Mouse (Mus musculus) CH12.LX (cell line): ENCODE measurements around the gene Yjefn3. TPM values are rescaled to one million over a fixed set of nuclear protein-coding genes. Genes with fewer than 3 reads are reported as not detected.

Experiments used
- DNase-seq: peaks from one replicate; pipeline ENCODE4 v3.0.0-alpha.2; 2013; ENCODE audit errors: extremely low read depth
- H3K27ac ChIP-seq: 2 replicates; pipeline ENCODE4 v1.5.1; 2012; ENCODE audit warnings: low read depth, mild to moderate bottlenecking, control low read depth, moderate library complexity; ENCODE audit not compliant: insufficient read depth
- H3K27me3 ChIP-seq: replicated peaks from 2 replicates; pipeline ENCODE3; 2012; ENCODE audit warnings: inconsistent platforms
- H3K36me3 ChIP-seq, 2 experiments: replicated peaks in 1 of 2; 2 replicates each; pipeline versions ENCODE3 to v1.6.1; 2012; ENCODE audit warnings: inconsistent platforms in 1 of 2, low read length in 1 of 2, mild to moderate bottlenecking in 1 of 2, mixed read lengths in 1 of 2, moderate library complexity in 1 of 2; ENCODE audit not compliant: control insufficient read depth in 1 of 2, insufficient read depth in 1 of 2
- H3K4me1 ChIP-seq, 2 experiments: 2 replicates each; pipeline ENCODE4 v1.6.1; 2012; ENCODE audit warnings: inconsistent platforms in 1 of 2, moderate library complexity in 1 of 2; ENCODE audit not compliant: insufficient read depth in 2 of 2, control insufficient read depth in 1 of 2
- H3K4me2 ChIP-seq: 2 replicates; pipeline ENCODE4 v1.6.1; 2012; ENCODE audit warnings: low read depth, mild to moderate bottlenecking, control low read depth; ENCODE audit not compliant: poor library complexity, insufficient read depth, severe bottlenecking
- H3K4me3 ChIP-seq, 3 experiments: fragments of 150-350 bp in 1 of 3; sonication (generic) in 1 of 3; replicated peaks in 1 of 3; 2 replicates each; pipeline versions ENCODE3 to v1.5.1; 2011 to 2012; ENCODE audit warnings: low read depth in 2 of 3, low read length in 2 of 3, mild to moderate bottlenecking in 2 of 3, moderate library complexity in 2 of 3, control low read depth in 1 of 3, improper control_type of control experiment in 1 of 3, inconsistent platforms in 1 of 3, mixed read lengths in 1 of 3; ENCODE audit not compliant: poor library complexity in 1 of 3
- H3K79me2 ChIP-seq: replicated peaks from 2 replicates; pipeline ENCODE4 v1.6.1; 2012; ENCODE audit warnings: mild to moderate bottlenecking, moderate library complexity; ENCODE audit not compliant: control insufficient read depth, poor library complexity, insufficient read depth, severe bottlenecking; ENCODE audit errors: extremely low read depth
- H3K9ac ChIP-seq: 2 replicates; pipeline ENCODE4 v1.6.1; 2012; ENCODE audit warnings: low read depth, mild to moderate bottlenecking, control low read depth, moderate library complexity; ENCODE audit not compliant: insufficient read depth
- H3K9me3 ChIP-seq: replicated peaks from 2 replicates; pipeline ENCODE3; 2012; ENCODE audit warnings: low read length, inconsistent platforms, mixed read lengths
- CHD2 ChIP-seq: IDR thresholded peaks from 2 replicates; pipeline ENCODE4 v1.6.1; 2011; ENCODE audit warnings: low read length, improper control_type of control experiment
- CTCF ChIP-seq, 2 experiments: IDR thresholded peaks in 1 of 2; conservative IDR thresholded peaks in 1 of 2; 2 replicates each; pipeline ENCODE4 v1.5.1; 2011 to 2012; ENCODE audit warnings: low read depth in 2 of 2, low read length in 2 of 2, improper control_type of control experiment in 1 of 2, inconsistent platforms in 1 of 2, mild to moderate bottlenecking in 1 of 2, moderate library complexity in 1 of 2
- HCFC1 ChIP-seq: IDR thresholded peaks from 2 replicates; pipeline ENCODE4 v1.6.1; 2012; ENCODE audit warnings: low read depth, mild to moderate bottlenecking, inconsistent platforms, low read length, improper control_type of control experiment
- IRF4 ChIP-seq: IDR thresholded peaks from 2 replicates; pipeline ENCODE4 v1.6.1; 2014; ENCODE audit warnings: low read depth, mild to moderate bottlenecking, inconsistent platforms, low read length, improper control_type of control experiment
- JUN ChIP-seq: IDR thresholded peaks from 2 replicates; pipeline ENCODE4 v1.6.1; 2011; ENCODE audit warnings: low read depth, mild to moderate bottlenecking, low read length, improper control_type of control experiment, moderate library complexity; ENCODE audit not compliant: insufficient read depth
- KAT2A ChIP-seq: IDR thresholded peaks from 2 replicates; pipeline ENCODE4 v1.6.1; 2012; ENCODE audit warnings: low read length, improper control_type of control experiment, inconsistent platforms; ENCODE audit not compliant: insufficient replicate concordance
- MAX ChIP-seq: IDR thresholded peaks from 2 replicates; pipeline ENCODE4 v1.6.1; 2011; ENCODE audit warnings: low read length, improper control_type of control experiment
- MAZ ChIP-seq: IDR thresholded peaks from 2 replicates; pipeline ENCODE4 v1.6.1; 2012; ENCODE audit warnings: low read depth, mild to moderate bottlenecking, inconsistent platforms, low read length, improper control_type of control experiment, moderate library complexity
- MXI1 ChIP-seq: IDR thresholded peaks from 2 replicates; pipeline ENCODE4 v1.6.1; 2011; ENCODE audit warnings: mild to moderate bottlenecking, low read depth, low read length, improper control_type of control experiment
- MYC ChIP-seq: IDR thresholded peaks from 2 replicates; pipeline ENCODE4 v1.6.1; 2011; ENCODE audit warnings: low read depth, mild to moderate bottlenecking, improper control_type of control experiment, low read length
- NRF1 ChIP-seq: IDR thresholded peaks from 2 replicates; pipeline ENCODE4 v1.6.1; 2014; ENCODE audit warnings: low read depth, mild to moderate bottlenecking, inconsistent platforms, low read length, improper control_type of control experiment, moderate library complexity
- POLR2A ChIP-seq: IDR thresholded peaks from 2 replicates; pipeline ENCODE4 v1.6.1; 2011; ENCODE audit warnings: low read depth, mild to moderate bottlenecking, improper control_type of control experiment, low read length
- POLR2AphosphoS2 ChIP-seq: IDR thresholded peaks from 2 replicates; pipeline ENCODE4 v1.6.1; 2011; ENCODE audit warnings: low read depth, low read length, improper control_type of control experiment
- TBP ChIP-seq: conservative IDR thresholded peaks from 2 replicates; pipeline ENCODE4 v1.6.1; 2011; ENCODE audit warnings: low read depth, low read length, improper control_type of control experiment
- USF1 ChIP-seq: IDR thresholded peaks from 2 replicates; pipeline ENCODE4 v1.6.1; 2014; ENCODE audit warnings: low read depth, mild to moderate bottlenecking, inconsistent platforms, low read length, improper control_type of control experiment
- USF2 ChIP-seq: conservative IDR thresholded peaks from 2 replicates; pipeline ENCODE4 v1.6.1; 2011; ENCODE audit warnings: low read depth, low read length, improper control_type of control experiment
- ZMIZ1 ChIP-seq: IDR thresholded peaks from 2 replicates; pipeline ENCODE4 v1.6.1; 2012; ENCODE audit warnings: low read depth, mild to moderate bottlenecking, inconsistent platforms, low read length, improper control_type of control experiment
- ZNF384 ChIP-seq: IDR thresholded peaks from 2 replicates; pipeline ENCODE4 v1.6.1; 2012; ENCODE audit warnings: low read depth, low read length, improper control_type of control experiment, inconsistent platforms
- dilution Hi-C: fragments of 300-500 bp; cut with MboI; formaldehyde crosslinking; loops from 2 replicates; pipeline ENCODE4 v1.14.3; 2020; ENCODE audit warnings: low sequenced_read_pairs; ENCODE audit not compliant: extremely low pct_unique_long_range_greater_than_20kb, extremely low pct_ligation_motif_present
- in situ Hi-C: fragments of 300-500 bp; cut with MboI; formaldehyde crosslinking; loops from 3 replicates; pipeline ENCODE4 v1.14.3; 2019; ENCODE audit warnings: low sequenced_read_pairs, low pct_ligation_motif_present, low pct_unique_long_range_greater_than_20kb, mixed read lengths
- polyA plus RNA-seq: library from polyadenylated mRNA; unstranded; fragments of >175 nt; gene quantifications from 2 replicates; pipeline ENCODE4 v1.2.1, GENCODE M21; 2012; ENCODE audit warnings: low read depth; ENCODE audit not compliant: insufficient read length
- total RNA-seq, 2 experiments: library from RNA; depleted of rRNA; stranded (reverse); fragments of 300-350 nt in 1 of 2; fragments of >200 nt in 1 of 2; gene quantifications; 2 replicates each; pipeline ENCODE4 v1.2.3; 2012 to 2014

Yjefn3 gene
- total and polyA plus RNA-seq, 3 experiments = 3.3 to 10.5 (median 8.0) TPM

- dilution Hi-C loops = no loop called here
- peaks cover 2 to 15% of the 10 kb centered on the region in 2 experiments; a peak in 2 of 4 replicates for H3K4me1 ChIP-seq
- peak overlapping the region in 1 of 3 experiments; percentile 24 for H3K4me3 ChIP-seq
- H3K79me2 ChIP-seq = no peaks in the 10 kb centered on the region
- no peak for DNase-seq
- H3K36me3 ChIP-seq = peaks cover 24 to 65% of the 10 kb centered on the region in 2 experiments
- no peak overlapping the region for H3K4me2 ChIP-seq
- no peak overlapping the region for H3K9ac ChIP-seq
- H3K9me3 ChIP-seq = no peaks in the 10 kb centered on the region
- H3K27me3 ChIP-seq = no peaks in the 10 kb centered on the region
- in situ Hi-C loops = no loop called here
- TF ChIP-seq HCFC1 (no peak), CHD2 (no peak), TBP (no peak), NRF1 (no peak), ZMIZ1 (no peak), MAZ (no peak), USF1 (no peak), POLR2A (no peak), POLR2AphosphoS2 (no peak), ZNF384 (no peak), MXI1 (no peak), USF2 (no peak)
- no peak overlapping the region for H3K27ac ChIP-seq
Observed at GRCm38 (mm10) chr8:69888902-69889301, 13.6 kb downstream of the Yjefn3 start.

DNA sequence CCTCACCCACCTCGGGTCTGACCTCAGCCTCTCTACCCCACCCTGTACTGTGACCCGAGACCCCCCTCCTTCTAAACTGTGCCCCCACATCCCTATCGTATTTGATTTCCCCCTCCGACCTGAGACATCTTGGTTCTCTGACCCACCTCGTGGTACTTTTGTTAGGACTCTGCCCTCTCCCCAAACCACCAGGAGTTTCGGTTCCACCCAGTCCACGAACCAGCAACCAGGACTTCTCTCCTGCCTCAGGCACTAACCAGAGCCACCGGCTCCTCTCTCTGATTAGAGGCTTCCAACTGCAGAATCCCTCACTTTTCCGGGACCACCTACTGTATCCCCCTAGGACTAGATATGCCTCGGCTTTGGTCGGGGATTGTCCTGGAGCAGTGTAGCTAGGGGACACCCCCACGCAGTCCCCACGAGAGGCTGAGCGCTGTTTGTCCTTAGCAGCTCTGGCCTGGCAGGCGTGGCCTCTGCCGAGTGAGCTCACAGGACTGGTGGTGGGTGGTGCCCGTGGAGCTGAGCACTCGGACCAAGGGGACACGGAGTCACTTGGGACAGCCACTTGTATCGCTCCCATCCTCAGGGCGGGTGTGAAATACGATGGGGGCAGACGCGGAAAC is 14.2 kb downstream of the Yjefn3 start:
- Histone ChIP-seq H3K4me1 (peaks cover 2 to 15% of the 10 kb centered on the region in 2 experiments; a peak in 2 of 4 replicates), H3K27ac (no peak overlapping the region), H3K4me2 (peak overlapping the region; percentile 59), H3K4me3 (peak overlapping the region in 1 of 3 experiments; percentile 12), H3K9ac (no peak overlapping the region), H3K9me3 (peaks cover under 1% of the 10 kb centered on the region), H3K36me3 (peaks cover 19 to 60% of the 10 kb centered on the region in 2 experiments), H3K27me3 (no peaks in the 10 kb centered on the region), H3K79me2 (no peaks in the 10 kb centered on the region)
- dilution Hi-C loops (no loop called here), in situ Hi-C loops (no loop called here)
- no peak for DNase-seq
- peak; percentile 60; the same call in 1 of the 2 replicates for TF ChIP-seq IRF4
- TF ChIP-seq ZNF384 = no peak
- TF ChIP-seq JUN = no peak
- TF ChIP-seq MAX = peak; percentile 44; the same call in 1 of the 2 replicates
- no peak for TF ChIP-seq CTCF (conservative IDR thresholded peaks at IDR 0.05 in 1 of 2, IDR thresholded peaks at IDR 0.05 in 1 of 2; ENCODE audit: low read depth in 2 of 2, low read length in 2 of 2)
- TF ChIP-seq MYC = 0 out of 2 replicates have a peak, but pooled peaks have one; percentile 28
- TF ChIP-seq KAT2A = no peak
